Mouse (Mus musculus) forebrain, embryonic 12.5 days (tissue): ENCODE data around the gene 1700057G04Rik. TPM values are rescaled to one million over a fixed set of nuclear protein-coding genes. Genes with fewer than 3 reads are reported as not detected.

Experiments used
- ATAC-seq: fragments of 200-750 bp; cut with Nextera tagmentation; 2 replicates; pipeline ENCODE4 v1.8.0; 2017; ENCODE audit warnings: moderate TSS enrichment; ENCODE audit not compliant: low FRiP score
- H3K27ac ChIP-seq: fragments of 300-500 bp; sonication (generic); 2 replicates; pipeline ENCODE4 v1.5.1; 2016; ENCODE audit warnings: mild to moderate bottlenecking
- H3K27me3 ChIP-seq: fragments of 300-500 bp; sonication (generic); 2 replicates; pipeline ENCODE4 v1.6.1; 2016; ENCODE audit warnings: mild to moderate bottlenecking
- H3K36me3 ChIP-seq: fragments of 300-500 bp; sonication (generic); replicated peaks from 2 replicates; pipeline ENCODE4 v1.6.1; 2016; ENCODE audit warnings: mild to moderate bottlenecking
- H3K4me1 ChIP-seq: fragments of 300-500 bp; sonication (generic); 2 replicates; pipeline ENCODE4 v1.6.1; 2016
- H3K4me2 ChIP-seq: fragments of 300-500 bp; sonication (generic); 2 replicates; pipeline ENCODE4 v1.6.1; 2016; ENCODE audit warnings: mild to moderate bottlenecking, moderate library complexity
- H3K4me3 ChIP-seq: fragments of 300-500 bp; sonication (generic); replicated peaks from 2 replicates; pipeline ENCODE4 v1.5.1; 2016; ENCODE audit warnings: mild to moderate bottlenecking
- H3K9ac ChIP-seq: fragments of 300-500 bp; sonication (generic); 2 replicates; pipeline ENCODE4 v1.6.1; 2016; ENCODE audit warnings: mild to moderate bottlenecking
- H3K9me3 ChIP-seq: fragments of 300-500 bp; sonication (generic); 2 replicates; pipeline ENCODE4 v1.6.1; 2016
- WGBS: fragments of 180-500 bp; shearing (Covaris S2); methylation state at CpG from one replicate; pipeline ENCODE4 v1.1.7; 2016; 5-methylcytosine and 5-hydroxymethylcytosine counted together
- polyA plus RNA-seq: library from polyadenylated mRNA; unstranded; fragments of >200 nt; fragmentation: Nextera tagmentation; extraction: Ambion mirVana; gene quantifications from 2 replicates; pipeline ENCODE4 v1.2.1, GENCODE M21; 2016

1700057G04Rik gene
- polyA plus RNA-seq, 1 experiment from 2014 or later: not detected

DNA sequence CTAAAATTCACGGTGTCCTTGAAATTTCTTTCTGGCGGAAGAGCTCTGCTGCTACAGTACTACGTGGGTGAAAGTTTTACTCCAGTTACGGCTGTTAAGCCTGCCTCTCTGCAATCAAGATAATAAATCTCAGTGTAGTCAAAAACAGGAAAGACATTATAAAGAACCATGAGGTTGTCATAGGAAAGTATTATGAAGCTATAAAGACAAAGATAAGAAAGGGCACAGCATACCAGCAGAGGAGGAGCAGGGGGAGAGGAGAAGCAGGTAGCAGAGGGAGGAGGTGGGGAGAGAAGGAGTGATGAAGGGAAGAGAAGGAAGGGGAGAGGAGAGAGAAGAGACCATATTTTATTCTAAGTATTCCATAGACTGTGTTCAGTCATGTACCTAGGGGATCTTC is 64.7 kb downstream of the 1700057G04Rik start:
- 80% methylated on average over 4 of the region's 4 CpGs for WGBS
- Histone ChIP-seq H3K9ac (no peak overlapping the region), H3K4me1 (no peaks in the 10 kb centered on the region), H3K4me3 (no peak overlapping the region), H3K9me3 (no peaks in the 10 kb centered on the region), H3K27ac (no peak overlapping the region), H3K4me2 (no peak overlapping the region), H3K27me3 (no peaks in the 10 kb centered on the region), H3K36me3 (no peaks in the 10 kb centered on the region)
- no peak for ATAC-seq

DNA sequence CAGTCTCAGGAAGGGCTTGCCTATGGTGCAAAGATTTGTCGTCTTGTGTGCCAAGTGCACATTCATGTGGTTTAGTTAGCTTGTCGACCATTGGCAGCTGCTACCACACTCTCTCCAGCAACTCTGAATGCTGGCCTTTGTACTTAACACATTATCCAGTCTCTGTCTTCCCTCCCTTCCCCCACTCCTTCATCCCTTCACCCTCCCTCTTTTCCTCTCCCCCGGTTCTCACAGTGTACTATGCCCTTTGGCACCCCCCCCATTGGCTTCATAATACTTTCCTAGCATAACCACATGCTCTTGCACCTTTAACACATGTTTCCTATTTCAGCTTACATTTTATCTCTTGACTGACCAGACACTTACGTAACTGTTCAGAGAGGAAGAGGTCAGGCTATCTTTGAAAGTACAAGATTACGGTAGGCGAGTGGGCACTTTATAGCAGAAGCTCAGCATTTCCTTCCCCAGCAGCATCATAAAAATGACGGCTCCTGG is 65.6 kb downstream of the 1700057G04Rik start:
- H3K9ac ChIP-seq: no peak overlapping the region
- no peaks in the 10 kb centered on the region for H3K4me1 ChIP-seq
- H3K9me3 ChIP-seq: no peaks in the 10 kb centered on the region
- H3K4me2 ChIP-seq: no peak overlapping the region
- no peak overlapping the region for H3K27ac ChIP-seq
- H3K36me3 ChIP-seq: no peaks in the 10 kb centered on the region
- 73% methylated on average over 7 of the region's 7 CpGs for WGBS
- ATAC-seq: 0 out of 2 replicates have a peak, but pooled peaks have one; percentile 33
- no peaks in the 10 kb centered on the region for H3K27me3 ChIP-seq
- no peak overlapping the region for H3K4me3 ChIP-seq

DNA sequence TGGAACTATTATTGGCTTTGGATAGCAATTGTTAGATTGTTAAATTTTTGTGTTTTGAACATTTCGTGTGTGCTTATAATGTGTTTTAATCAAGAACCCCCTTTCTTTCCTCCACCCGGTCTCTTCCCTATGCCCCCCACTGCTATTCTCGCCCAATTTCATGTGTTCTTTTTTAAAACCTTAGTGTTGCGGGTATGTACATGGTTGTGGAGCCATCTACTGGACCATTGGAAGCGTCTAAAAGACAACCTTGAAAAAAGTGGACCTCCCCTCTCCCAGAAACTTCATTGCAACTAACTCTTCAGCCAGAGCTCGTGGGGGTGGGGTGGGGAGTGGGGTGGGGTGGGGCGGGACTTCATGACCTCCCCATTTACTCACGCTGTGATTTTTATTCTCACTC is 66.2 kb downstream of the 1700057G04Rik start:
- H3K4me2 ChIP-seq: no peak overlapping the region
- 72% methylated on average over 8 of the region's 8 CpGs for WGBS
- no peaks in the 10 kb centered on the region for H3K4me1 ChIP-seq
- no peaks in the 10 kb centered on the region for H3K36me3 ChIP-seq
- no peak overlapping the region for H3K27ac ChIP-seq
- no peak overlapping the region for H3K4me3 ChIP-seq
- no peak overlapping the region for H3K9ac ChIP-seq
- no peak for ATAC-seq
- no peaks in the 10 kb centered on the region for H3K9me3 ChIP-seq
- no peaks in the 10 kb centered on the region for H3K27me3 ChIP-seq

GRCm38 (mm10) chr9:92377967-92378366 is 68.8 kb downstream of the 1700057G04Rik start:
- Histone ChIP-seq H3K4me3 (no peak overlapping the region), H3K4me2 (no peak overlapping the region), H3K36me3 (no peaks in the 10 kb centered on the region), H3K27me3 (no peaks in the 10 kb centered on the region), H3K9ac (no peak overlapping the region), H3K9me3 (no peaks in the 10 kb centered on the region), H3K4me1 (no peaks in the 10 kb centered on the region), H3K27ac (no peak overlapping the region)
- ATAC-seq: no peak
- WGBS: 73% methylated on average over 1 of the region's 1 CpGs

DNA sequence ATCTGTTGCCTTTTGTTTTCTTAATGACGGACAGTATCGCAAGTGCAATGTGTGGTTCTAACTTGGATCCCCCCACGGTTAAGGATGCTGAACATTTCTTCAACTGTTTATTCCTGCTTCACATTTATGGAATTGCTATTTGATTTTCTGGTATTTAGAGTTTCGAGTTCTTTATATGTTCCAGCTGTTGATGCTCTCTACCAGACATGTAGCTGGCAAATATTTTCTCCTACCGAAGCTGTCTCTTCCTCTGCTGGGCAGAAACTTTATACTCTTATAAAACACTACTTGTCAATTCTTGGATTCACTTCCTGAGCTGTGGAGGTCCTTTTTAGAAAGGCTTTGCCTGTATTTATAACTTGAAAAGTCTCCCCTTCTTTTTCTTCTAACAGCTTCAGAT is 70.1 kb downstream of the 1700057G04Rik start:
- 89% methylated on average over 5 of the region's 5 CpGs for WGBS
- Histone ChIP-seq H3K9me3 (no peaks in the 10 kb centered on the region), H3K27ac (no peak overlapping the region), H3K4me2 (no peak overlapping the region), H3K36me3 (no peaks in the 10 kb centered on the region), H3K9ac (no peak overlapping the region), H3K4me3 (no peak overlapping the region), H3K4me1 (no peaks in the 10 kb centered on the region), H3K27me3 (no peaks in the 10 kb centered on the region)
- no peak for ATAC-seq

DNA sequence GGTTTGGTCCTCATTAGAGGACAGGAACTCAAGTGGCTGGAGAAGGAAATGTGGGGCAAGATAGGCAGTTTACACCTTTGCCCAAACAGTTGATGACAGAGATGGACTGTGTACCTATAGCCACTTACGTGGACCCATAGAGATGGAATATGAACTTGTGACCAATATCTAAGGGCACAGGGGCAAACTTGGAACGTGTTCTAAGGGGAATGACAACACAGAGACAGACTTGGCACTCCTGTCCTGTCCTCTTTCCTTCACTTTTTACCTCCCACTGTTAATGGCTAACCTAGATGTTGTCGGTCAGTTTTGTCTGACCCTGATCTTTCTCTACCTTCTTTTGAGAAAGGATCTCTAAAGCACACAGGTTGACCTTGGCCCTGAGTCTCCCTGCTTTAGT is 74.2 kb downstream of the 1700057G04Rik start:
- Histone ChIP-seq H3K4me1 (no peaks in the 10 kb centered on the region), H3K36me3 (no peaks in the 10 kb centered on the region), H3K27me3 (no peaks in the 10 kb centered on the region), H3K9me3 (no peaks in the 10 kb centered on the region), H3K4me3 (no peak overlapping the region), H3K27ac (no peak overlapping the region), H3K4me2 (no peak overlapping the region), H3K9ac (no peak overlapping the region)
- WGBS: 81% methylated on average over 3 of the region's 3 CpGs
- ATAC-seq: no peak

DNA sequence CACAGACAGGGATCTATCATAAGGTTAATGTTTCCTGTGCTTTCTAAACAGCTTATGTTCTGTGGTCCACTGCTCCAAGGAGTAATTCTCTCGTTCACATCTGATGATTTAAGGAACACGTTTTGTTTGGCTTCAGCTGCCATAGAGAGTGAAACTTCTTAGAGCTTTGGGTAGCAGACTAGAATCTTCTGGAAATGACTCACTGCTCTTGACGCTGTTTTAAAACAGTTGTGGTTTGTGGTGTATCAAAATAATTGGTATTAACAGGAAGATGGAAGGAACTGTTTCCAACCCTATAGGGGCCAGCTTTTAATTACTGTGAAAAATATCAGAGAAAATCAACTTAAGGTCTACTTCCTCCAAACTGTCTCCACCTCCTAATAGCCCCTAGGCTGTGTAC is 75.2 kb downstream of the 1700057G04Rik start:
- ATAC-seq: no peak
- H3K36me3 ChIP-seq: no peaks in the 10 kb centered on the region
- no peaks in the 10 kb centered on the region for H3K4me1 ChIP-seq
- H3K9ac ChIP-seq: no peak overlapping the region
- 82% methylated on average over 3 of the region's 3 CpGs for WGBS
- no peak overlapping the region for H3K4me2 ChIP-seq
- H3K27ac ChIP-seq: no peak overlapping the region
- no peak overlapping the region for H3K4me3 ChIP-seq
- no peaks in the 10 kb centered on the region for H3K9me3 ChIP-seq
- no peaks in the 10 kb centered on the region for H3K27me3 ChIP-seq

DNA sequence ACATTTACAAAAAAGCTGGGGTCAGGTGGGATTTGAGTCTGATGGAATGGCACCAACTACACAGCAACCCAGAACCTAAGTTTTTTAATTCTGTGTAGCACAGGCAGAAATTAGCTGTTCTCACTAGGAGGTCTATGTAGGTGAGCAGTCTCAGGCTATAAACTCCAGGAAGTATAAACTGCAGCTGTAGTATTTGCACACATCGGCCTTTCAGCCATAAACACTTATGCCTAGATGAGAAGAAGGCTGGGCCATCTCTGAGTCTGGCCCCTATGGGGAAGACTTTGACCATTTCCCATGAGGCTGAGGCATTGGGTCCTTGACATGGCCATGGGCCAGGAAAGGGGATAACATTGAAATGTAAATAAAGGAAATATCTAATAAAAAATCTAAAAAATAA is 76.7 kb downstream of the 1700057G04Rik start:
- ATAC-seq: no peak
- H3K4me3 ChIP-seq: no peak overlapping the region
- H3K4me1 ChIP-seq: no peaks in the 10 kb centered on the region
- H3K27ac ChIP-seq: no peak overlapping the region
- no peaks in the 10 kb centered on the region for H3K9me3 ChIP-seq
- WGBS: 94% methylated on average over 1 of the region's 1 CpGs
- H3K4me2 ChIP-seq: no peak overlapping the region
- H3K27me3 ChIP-seq: no peaks in the 10 kb centered on the region
- no peak overlapping the region for H3K9ac ChIP-seq
- no peaks in the 10 kb centered on the region for H3K36me3 ChIP-seq

GRCm38 (mm10) chr9:92386871-92387270 is 77.7 kb downstream of the 1700057G04Rik start:
- ATAC-seq: no peak
- H3K27me3 ChIP-seq: no peaks in the 10 kb centered on the region

GRCm38 (mm10) chr9:92387404-92387803 is 78.2 kb downstream of the 1700057G04Rik start:
- 100% methylated on average over 1 of the region's 1 CpGs for WGBS
- no peaks in the 10 kb centered on the region for H3K27me3 ChIP-seq
- no peak overlapping the region for H3K9ac ChIP-seq
- no peak overlapping the region for H3K4me2 ChIP-seq
- H3K27ac ChIP-seq: no peak overlapping the region
- H3K36me3 ChIP-seq: no peaks in the 10 kb centered on the region
- H3K4me1 ChIP-seq: no peaks in the 10 kb centered on the region
- ATAC-seq: no peak
- no peaks in the 10 kb centered on the region for H3K9me3 ChIP-seq
- H3K4me3 ChIP-seq: no peak overlapping the region

More at GRCm38 (mm10) chr9:92386871-92387270, 77.7 kb downstream of the 1700057G04Rik start:
- Histone ChIP-seq H3K27ac (no peak overlapping the region), H3K36me3 (no peaks in the 10 kb centered on the region), H3K4me3 (no peak overlapping the region), H3K9me3 (no peaks in the 10 kb centered on the region), H3K4me1 (no peaks in the 10 kb centered on the region), H3K4me2 (no peak overlapping the region), H3K9ac (no peak overlapping the region)
- 87% methylated on average over 1 of the region's 1 CpGs for WGBS

- WGBS: 91% methylated on average over 5 of the region's 5 CpGs
These were observed 93.5 kb downstream of the 1700057G04Rik start for GRCm38 (mm10) chr9:92402628-92403027.

More at GRCm38 (mm10) chr9:92402628-92403027, 93.5 kb downstream of the 1700057G04Rik start:
- no peak overlapping the region for H3K9ac ChIP-seq
- ATAC-seq: no peak
- no peaks in the 10 kb centered on the region for H3K9me3 ChIP-seq
- H3K4me1 ChIP-seq: no peaks in the 10 kb centered on the region
- H3K27me3 ChIP-seq: no peaks in the 10 kb centered on the region
- no peak overlapping the region for H3K4me2 ChIP-seq
- H3K36me3 ChIP-seq: no peaks in the 10 kb centered on the region
- H3K4me3 ChIP-seq: no peak overlapping the region
- no peak overlapping the region for H3K27ac ChIP-seq
